Mouse (Mus musculus): ENCODE data around the gene Pdia5.
A peak's percentile ranks its signal among the peaks of the same experiment; 100 is the strongest.

The Pdia5 gene

GRCm38 (mm10) chr16:35490231-35491070, at the start of gene Pdia5:
Gene Pdia5 (minus strand): TSS chr16:35490873.
- peak; percentile 86 for DNase-seq (ENCODE audit: low spot score)

DNA sequence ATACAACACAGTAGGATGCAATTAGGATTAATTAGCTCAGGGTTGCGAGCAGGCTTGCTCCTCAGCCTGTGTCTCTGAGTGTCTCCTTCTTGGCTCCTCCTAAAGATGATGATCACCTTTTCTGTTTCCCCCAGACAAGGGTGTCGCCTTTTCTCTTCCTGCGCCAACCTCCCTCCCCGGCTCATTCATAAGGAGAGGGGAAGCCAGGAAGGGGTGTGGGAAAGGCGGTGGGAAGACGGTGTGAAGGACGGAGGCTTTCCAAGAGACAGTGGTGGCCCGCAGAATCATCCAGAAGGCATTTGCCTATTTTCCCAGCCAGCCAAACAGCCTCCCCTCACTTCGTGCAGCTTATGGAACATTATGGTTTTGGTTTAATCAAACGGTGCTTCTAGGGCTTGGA, 48.4 kb upstream of the Pdia5 start:
- no peak for DNase-seq (ENCODE audit: low spot score)

- no peak for DNase-seq (ENCODE audit: low spot score)
Observed at GRCm38 (mm10) chr16:35537651-35538050, 47.0 kb upstream of the Pdia5 start.

- no peak for DNase-seq (ENCODE audit: low spot score)
Observed at GRCm38 (mm10) chr16:35534630-35535029, 44.0 kb upstream of the Pdia5 start.

GRCm38 (mm10) chr16:35524200-35524599, 33.5 kb upstream of the Pdia5 start:
- DNase-seq (ENCODE audit: low spot score): no peak

DNA sequence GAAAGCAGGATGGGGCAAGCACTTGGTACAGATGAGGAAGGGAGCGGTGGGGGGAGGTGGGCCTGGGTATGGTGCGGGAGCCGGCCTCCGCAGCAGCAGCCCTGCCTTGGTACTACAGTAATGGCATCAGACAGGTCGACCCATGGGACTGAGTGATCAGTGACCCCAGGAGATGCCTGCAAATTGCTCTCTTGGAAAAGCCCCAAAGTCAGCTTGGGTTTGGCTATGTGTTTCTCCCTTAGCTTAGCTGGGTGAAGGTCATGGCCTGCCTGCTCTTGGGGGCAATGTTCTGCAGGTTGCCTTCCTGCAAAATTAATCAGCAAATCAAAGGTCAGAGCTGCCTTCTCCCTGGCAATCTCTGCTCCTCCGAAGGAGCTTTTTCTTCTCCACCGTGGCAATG, 28.6 kb upstream of the Pdia5 start:
- no peak for DNase-seq (ENCODE audit: low spot score)

DNA sequence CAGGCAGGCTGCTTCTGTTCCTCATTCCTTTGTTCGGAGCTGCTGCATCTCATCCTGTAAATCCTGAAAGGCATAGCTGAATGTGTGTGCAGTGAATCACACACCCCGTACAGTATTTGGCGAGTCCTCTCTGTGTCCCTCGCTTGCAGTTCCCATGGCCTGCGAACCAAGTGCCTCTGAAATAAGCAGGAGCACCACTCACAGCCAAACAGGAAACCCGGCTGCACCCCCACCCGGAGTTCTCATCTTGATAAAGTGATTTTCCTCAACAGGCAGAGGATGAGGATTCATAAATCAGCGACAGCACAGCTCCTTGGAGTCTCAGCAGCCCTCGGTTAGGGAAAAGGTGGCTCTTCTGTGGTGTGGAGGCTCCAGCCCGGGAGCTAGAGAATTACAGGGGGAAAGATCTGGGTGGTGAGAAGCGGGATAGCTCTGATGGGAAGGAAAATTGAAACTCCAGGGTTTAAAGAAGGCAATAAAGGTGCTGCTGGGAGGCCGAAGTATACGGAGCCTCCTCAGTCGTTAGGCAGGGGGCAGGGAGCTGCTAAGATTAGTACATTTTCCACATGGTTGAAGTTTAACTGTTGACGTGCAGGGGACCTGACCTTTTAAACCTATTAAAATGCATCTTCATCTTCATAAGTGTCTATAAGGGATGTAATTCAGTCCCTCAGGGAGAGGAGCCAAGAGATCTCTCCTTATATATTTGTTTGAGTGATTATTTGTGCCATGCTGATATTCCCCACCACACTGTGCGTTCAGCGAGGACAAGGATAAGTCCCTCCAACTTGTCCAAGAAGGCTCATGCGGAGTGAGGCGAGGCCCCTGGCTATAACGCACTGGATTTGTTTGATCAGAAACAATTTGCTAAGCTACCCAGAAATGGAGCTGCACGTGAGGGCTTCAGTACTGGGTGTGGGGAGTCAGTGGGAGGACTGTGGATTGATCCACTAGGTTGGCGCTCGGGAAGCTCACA, 27.6 kb upstream of the Pdia5 start:
- no peak for DNase-seq (ENCODE audit: low spot score)

- no peak for DNase-seq (ENCODE audit: low spot score)
Observed at GRCm38 (mm10) chr16:35515977-35516612, 25.4 kb upstream of the Pdia5 start.

DNA sequence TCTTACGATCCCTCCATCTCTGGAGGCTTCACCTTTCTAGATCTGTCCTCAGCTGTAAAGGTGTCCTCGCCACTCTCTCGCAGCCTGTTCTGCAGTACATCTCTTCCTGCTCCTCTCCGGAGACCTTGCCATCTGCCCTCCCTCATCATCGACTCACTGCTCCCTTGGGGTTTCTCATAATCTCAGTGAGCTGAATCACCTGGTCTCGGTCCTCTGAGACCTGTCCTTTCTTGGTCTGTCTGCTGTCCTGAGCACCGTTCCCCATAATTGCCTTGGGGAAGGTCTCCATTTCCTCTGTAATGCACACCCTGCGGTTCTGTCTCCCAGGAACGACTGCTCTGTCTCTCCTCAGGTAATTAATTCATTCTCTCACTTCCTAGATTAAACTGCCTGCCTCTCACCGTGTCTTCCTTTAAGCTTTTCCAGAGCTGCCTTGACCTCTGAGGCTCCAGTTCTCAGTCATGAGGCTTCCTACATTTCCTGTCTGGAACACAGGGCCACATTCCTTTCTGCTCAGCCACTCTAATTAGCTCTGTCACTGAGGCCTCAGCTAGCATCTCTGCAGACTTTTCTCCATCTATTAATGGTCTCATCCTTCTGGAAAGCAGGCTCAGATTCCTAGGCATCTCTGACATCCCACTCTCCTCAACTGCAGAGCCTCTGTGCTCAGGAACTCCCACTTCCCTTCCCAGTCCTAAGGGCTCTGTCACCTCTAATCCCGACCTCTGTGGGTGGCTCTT, 18.8 kb upstream of the Pdia5 start:
- no peak for DNase-seq (ENCODE audit: low spot score)

DNA sequence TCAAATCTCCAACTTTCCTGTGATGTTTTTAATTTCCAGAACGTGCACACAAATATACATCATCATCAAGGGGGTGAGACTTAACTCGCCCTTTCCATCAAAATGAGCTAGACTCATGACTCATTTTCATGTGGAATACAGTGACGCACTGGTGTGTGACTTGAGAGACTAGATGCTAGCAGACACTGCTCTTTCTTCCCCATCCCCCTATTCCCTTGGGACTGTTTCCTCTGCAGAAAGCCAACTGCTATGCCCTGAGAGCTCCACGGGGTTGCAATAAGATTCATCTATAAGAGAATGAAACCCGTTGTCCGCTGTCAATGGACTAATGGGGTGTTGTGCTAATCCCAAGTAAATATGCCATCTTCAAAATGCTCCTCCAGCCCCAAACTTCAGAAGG, 17.9 kb upstream of the Pdia5 start:
- peak; percentile 52 for DNase-seq (ENCODE audit: low spot score)

GRCm38 (mm10) chr16:35505786-35506185, 15.1 kb upstream of the Pdia5 start:
- DNase-seq (ENCODE audit: low spot score): no peak

- DNase-seq (ENCODE audit: low spot score): no peak
Observed at GRCm38 (mm10) chr16:35504266-35504665, 13.6 kb upstream of the Pdia5 start.

DNA sequence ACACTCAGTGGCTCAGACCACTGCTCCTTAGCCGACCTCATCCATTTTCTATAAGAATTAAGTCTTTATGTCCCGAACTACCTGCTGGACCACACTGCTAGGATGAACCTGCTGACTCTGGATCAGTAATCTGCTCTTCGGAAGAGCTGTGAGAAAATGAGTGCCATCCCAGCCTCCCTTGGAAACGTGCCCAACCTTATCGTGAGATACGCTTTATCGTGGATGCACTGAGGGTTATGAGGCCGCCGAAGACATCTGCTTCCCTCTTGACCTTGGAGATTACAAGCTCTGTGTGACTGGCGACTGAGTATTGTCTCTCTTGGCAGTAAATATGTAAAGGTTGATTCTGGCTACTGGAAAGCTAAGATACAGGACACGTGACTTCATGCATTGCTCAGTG, 11.8 kb upstream of the Pdia5 start:
- no peak for DNase-seq (ENCODE audit: low spot score)

- DNase-seq (ENCODE audit: low spot score): no peak
Observed at GRCm38 (mm10) chr16:35501106-35501760, 10.6 kb upstream of the Pdia5 start.

DNA sequence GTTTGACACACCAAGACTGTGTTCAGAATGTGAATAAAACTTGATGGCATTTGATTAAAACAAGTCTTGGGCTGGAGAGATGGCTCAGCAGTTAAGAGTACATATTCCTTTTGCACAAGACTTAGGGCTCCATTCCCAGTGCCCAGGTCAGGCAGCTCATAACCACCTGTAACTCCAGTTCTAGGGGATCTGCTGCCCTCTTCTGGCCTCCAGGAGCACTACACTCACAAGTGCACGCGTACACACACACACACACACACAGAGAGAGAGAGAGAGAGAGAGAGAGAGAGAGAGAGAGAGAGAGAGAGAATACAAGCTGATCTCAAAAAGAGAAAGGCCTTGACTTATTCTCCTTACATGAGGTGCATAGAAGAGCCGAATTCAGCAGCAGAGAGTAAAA, 9.7 kb upstream of the Pdia5 start:
- DNase-seq (ENCODE audit: low spot score): no peak

- DNase-seq (ENCODE audit: low spot score): no peak
Observed at GRCm38 (mm10) chr16:35489793-35490192, 880 bp downstream of the Pdia5 start.

GRCm38 (mm10) chr16:35489066-35489718, 1.5 kb downstream of the Pdia5 start:
- no peak for DNase-seq (ENCODE audit: low spot score)

DNA sequence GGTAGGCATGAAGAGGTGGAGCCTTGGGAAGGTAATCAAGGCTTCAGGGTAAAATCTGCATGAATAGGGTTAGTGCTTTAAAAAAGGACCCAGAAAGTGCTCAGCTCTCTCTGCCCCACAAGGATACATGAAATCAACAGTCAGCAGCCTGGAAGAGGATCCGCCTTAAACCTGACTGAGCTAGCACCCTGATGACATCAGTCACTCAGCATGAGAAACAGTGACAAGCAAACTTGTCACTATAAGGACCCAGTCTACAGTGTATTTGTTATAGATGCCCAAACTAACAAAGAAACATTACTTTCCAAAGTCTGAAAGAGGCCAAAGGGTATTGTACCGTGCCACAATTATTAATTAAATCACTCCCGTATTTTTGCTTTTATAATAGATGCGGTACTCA, 2.9 kb downstream of the Pdia5 start:
- DNase-seq (ENCODE audit: low spot score): no peak

- no peak for DNase-seq (ENCODE audit: low spot score)
Observed at GRCm38 (mm10) chr16:35487056-35487455, 3.6 kb downstream of the Pdia5 start.

DNA sequence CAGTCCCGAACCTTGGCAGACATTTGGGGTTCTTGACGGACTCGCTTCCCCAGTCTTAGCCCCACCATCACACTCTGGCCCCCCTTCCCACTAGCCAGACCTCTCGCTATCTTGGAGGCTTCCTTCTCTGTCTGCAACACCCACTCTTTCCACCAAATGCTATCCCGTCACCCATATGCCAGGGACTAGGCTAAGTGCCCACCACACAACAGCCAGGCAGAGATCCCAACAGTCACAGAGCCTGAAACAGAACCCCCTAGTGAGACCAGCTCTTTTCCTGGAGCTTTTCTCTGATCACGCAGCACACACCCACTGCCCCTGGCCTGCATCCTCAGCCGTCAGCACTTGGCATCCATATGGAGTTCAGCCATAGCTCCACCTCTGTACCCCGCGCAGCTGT, 5.0 kb downstream of the Pdia5 start:
- no peak for DNase-seq (ENCODE audit: low spot score)
